Mouse (Mus musculus): ENCODE measurements around the gene Bsn. TPM values are rescaled to one million over a fixed set of nuclear protein-coding genes. Genes with fewer than 3 reads are reported as not detected.

The Bsn gene
- polyA plus RNA-seq, 1 experiment from 2014 or later: 14.2 TPM

DNA sequence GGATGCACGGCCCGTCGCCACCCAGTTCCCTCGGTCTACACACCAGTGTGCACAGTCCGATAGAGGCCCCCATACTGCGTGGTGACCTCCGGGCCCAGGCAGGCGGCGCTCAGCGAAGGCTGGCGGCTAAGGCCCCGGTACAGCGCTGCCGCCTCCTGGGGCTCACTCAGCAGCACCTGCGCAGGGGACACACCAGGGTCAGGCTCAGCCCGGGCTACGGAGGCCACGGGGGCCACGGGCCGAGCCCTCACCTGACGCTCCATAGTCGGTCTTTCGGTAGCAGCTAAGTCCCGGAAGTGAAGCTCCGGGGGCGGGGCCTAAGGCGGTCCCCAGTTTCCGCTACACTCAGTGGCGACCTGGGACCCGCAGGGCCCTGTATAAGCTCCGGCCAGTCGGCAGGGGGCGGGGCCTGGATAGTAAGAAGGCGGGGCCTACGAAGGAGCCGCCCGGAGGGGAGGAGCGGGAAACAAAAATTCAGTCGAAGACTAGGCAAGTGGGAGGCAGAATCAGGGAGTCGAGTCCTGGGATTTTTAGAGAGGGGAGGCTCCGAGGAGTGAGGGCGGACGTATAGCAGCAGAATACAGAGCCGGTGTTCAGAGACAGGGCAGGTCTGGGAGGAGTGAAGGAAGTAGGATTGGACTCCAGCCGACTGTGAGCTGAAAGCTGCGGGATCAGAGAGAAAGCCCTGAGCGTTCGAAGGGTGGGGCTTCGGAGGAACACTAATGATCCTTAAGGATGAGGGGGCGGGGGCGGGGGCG is 95.8 kb downstream of the Bsn start, which contains the start of gene Apeh:
Gene Apeh, minus strand, starts transcription at position 423 of the 758 bp plus-strand sequence.
- ATAC-seq (ENCODE audit: low FRiP score, low TSS enrichment): peak; percentile 92
- Histone ChIP-seq H3K36me3 (ENCODE audit: control insufficient read depth, insufficient read depth, low read length) (peaks cover 54% of the 10 kb centered on the region), H3K27me3 (ENCODE audit: control insufficient read depth, insufficient read depth, low read length) (no peaks in the 10 kb centered on the region), H3K4me2 (ENCODE audit: low read length) (peak within 1 kb of the TSS; percentile 90), H3K4me1 (ENCODE audit: control insufficient read depth, insufficient read depth, low read length) (peaks cover 11% of the 10 kb centered on the region; the same call in 1 of the 2 replicates), H3K4me3 (replicated peaks; ENCODE audit: low read depth, low read length) (peak within 1 kb of the TSS; percentile 53), H3K9me3 (ENCODE audit: control insufficient read depth, low read length) (no peaks in the 10 kb centered on the region), H3K9ac (replicated peaks; ENCODE audit: low read length) (peak within 1 kb of the TSS; percentile 70), H3K27ac (replicated peaks; ENCODE audit: low read depth, low read length) (peak within 1 kb of the TSS; percentile 67)
- under 1% methylated on average over 52 of the region's 52 CpGs for WGBS
- DNase-seq: peak; percentile 93

DNA sequence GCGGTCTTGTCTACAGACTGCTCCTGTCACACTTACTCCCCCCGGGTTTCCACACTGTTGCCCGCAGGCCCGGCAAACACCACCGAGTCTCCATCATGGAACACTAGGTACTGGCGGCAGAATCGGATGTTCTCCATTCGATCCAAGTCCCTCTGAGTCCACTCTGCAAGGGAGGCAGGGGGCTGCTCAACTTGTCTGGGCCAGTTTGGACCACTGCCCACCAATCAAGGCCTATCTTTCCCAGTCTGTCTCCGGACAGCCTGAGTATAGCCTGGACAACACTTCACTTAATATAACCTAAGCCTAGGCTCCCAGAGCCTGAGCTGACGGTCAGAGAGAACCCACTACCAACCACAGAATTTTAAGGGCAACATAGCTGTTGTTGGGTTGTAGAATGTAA is 96.6 kb downstream of the Bsn start:
- WGBS: 75% methylated on average over 10 of the region's 10 CpGs
- Histone ChIP-seq H3K36me3 (ENCODE audit: control insufficient read depth, insufficient read depth, low read length) (peaks cover 54% of the 10 kb centered on the region), H3K4me3 (replicated peaks; ENCODE audit: low read depth, low read length) (peak overlapping the region; percentile 53), H3K4me1 (ENCODE audit: control insufficient read depth, insufficient read depth, low read length) (peaks cover 11% of the 10 kb centered on the region; the same call in 1 of the 2 replicates), H3K4me2 (ENCODE audit: low read length) (peak overlapping the region; percentile 90), H3K9me3 (ENCODE audit: control insufficient read depth, low read length) (no peaks in the 10 kb centered on the region), H3K27me3 (ENCODE audit: control insufficient read depth, insufficient read depth, low read length) (no peaks in the 10 kb centered on the region), H3K27ac (replicated peaks; ENCODE audit: low read depth, low read length) (peak overlapping the region; percentile 67), H3K9ac (replicated peaks; ENCODE audit: low read length) (peak overlapping the region; percentile 70)
- DNase-seq (no peak), ATAC-seq (ENCODE audit: low FRiP score, low TSS enrichment) (no peak)

DNA sequence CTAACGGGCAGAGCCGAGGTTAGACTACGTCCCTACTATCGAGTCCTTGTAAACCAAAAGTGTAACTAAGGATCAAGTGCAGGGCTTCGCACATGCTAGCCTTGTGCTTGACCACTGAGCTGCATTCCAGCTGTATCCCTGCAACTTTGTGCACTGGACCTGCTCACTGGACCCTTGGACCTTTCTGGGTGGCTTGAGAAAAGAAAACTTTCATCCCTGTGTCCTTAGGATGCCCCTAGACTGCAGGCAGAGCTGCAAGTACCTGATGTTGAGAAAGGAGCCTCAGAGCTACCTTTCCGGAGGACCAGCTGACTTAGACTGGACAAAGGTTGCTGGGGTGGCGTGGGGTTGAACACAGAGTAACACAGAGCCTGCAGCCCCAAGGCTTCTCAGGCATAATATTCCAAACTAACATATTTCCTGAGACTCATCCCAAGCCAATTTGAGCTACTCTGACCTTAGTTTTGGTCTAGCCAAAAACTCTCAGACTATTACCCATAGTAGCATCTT is 99.5 kb downstream of the Bsn start:
- no peak for ATAC-seq (ENCODE audit: low FRiP score, low TSS enrichment)
- H3K9me3 ChIP-seq (ENCODE audit: control insufficient read depth, low read length): no peaks in the 10 kb centered on the region
- H3K4me2 ChIP-seq (ENCODE audit: low read length): no peak overlapping the region
- DNase-seq: no peak
- no peaks in the 10 kb centered on the region for H3K27me3 ChIP-seq (ENCODE audit: control insufficient read depth, insufficient read depth, low read length)
- WGBS: 96% methylated on average over 7 of the region's 7 CpGs
- H3K9ac ChIP-seq (replicated peaks; ENCODE audit: low read length): no peak overlapping the region
- H3K27ac ChIP-seq (replicated peaks; ENCODE audit: low read depth, low read length): no peak overlapping the region
- peaks cover 73% of the 10 kb centered on the region for H3K36me3 ChIP-seq (ENCODE audit: control insufficient read depth, insufficient read depth, low read length)
- H3K4me1 ChIP-seq (ENCODE audit: control insufficient read depth, insufficient read depth, low read length): peaks cover 11% of the 10 kb centered on the region; the same call in 1 of the 2 replicates
- no peak overlapping the region for H3K4me3 ChIP-seq (replicated peaks; ENCODE audit: low read depth, low read length)

DNA sequence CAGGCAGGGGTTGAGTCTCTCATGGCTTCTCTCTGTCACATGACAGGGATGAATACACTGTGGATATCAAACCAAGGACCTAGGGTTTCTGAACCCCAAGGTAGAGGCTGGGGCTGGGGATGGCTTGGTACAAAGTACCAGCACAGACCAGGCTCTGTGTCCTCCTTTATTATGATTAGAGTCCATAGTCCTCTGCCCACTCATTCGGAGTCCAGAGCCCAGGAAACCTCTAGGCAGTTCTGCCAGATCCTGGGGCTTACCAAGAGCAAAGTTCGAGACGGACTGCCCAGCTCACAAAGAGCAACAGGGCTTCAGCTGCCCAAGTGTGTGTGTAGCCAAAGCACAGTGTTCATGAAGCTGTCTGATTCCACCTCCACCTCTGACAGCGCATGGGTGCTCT is 104.9 kb downstream of the Bsn start:
- Histone ChIP-seq H3K9ac (replicated peaks; ENCODE audit: low read length) (no peak overlapping the region; the same call in 1 of the 2 replicates), H3K4me1 (ENCODE audit: control insufficient read depth, insufficient read depth, low read length) (no peaks in the 10 kb centered on the region), H3K27me3 (ENCODE audit: control insufficient read depth, insufficient read depth, low read length) (peaks cover 23% of the 10 kb centered on the region), H3K4me3 (replicated peaks; ENCODE audit: low read depth, low read length) (no peak overlapping the region), H3K27ac (replicated peaks; ENCODE audit: low read depth, low read length) (no peak overlapping the region), H3K4me2 (ENCODE audit: low read length) (no peak overlapping the region), H3K9me3 (ENCODE audit: control insufficient read depth, low read length) (no peaks in the 10 kb centered on the region), H3K36me3 (ENCODE audit: control insufficient read depth, insufficient read depth, low read length) (peaks cover 62% of the 10 kb centered on the region)
- WGBS: 95% methylated on average over 4 of the region's 4 CpGs
- no peak for DNase-seq
- ATAC-seq (ENCODE audit: low FRiP score, low TSS enrichment): no peak

DNA sequence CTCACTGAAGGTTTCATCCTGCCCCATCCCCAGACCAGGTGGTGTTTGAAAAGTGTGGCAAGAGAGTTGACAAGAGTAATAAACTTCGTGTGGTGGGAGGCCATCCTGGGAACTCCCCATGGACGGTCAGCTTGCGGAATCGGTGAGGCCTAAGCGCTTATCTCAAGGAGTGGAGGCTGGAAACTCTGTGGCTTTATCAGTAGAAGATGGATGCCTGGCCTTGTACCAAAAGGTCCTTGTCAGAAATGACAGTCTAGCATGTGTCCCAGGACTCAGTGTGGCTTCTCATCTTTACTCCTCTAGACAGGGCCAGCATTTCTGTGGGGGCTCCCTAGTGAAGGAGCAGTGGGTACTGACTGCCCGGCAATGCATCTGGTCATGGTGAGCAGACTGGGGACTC is 106.6 kb downstream of the Bsn start:
- Histone ChIP-seq H3K27me3 (ENCODE audit: control insufficient read depth, insufficient read depth, low read length) (peaks cover 23% of the 10 kb centered on the region), H3K9me3 (ENCODE audit: control insufficient read depth, low read length) (no peaks in the 10 kb centered on the region), H3K27ac (replicated peaks; ENCODE audit: low read depth, low read length) (no peak overlapping the region), H3K9ac (replicated peaks; ENCODE audit: low read length) (no peak overlapping the region), H3K4me3 (replicated peaks; ENCODE audit: low read depth, low read length) (no peak overlapping the region), H3K4me1 (ENCODE audit: control insufficient read depth, insufficient read depth, low read length) (peaks cover 7% of the 10 kb centered on the region), H3K4me2 (ENCODE audit: low read length) (no peak overlapping the region), H3K36me3 (ENCODE audit: control insufficient read depth, insufficient read depth, low read length) (peaks cover 45% of the 10 kb centered on the region)
- ATAC-seq (ENCODE audit: low FRiP score, low TSS enrichment): no peak
- no peak for DNase-seq
- whole genome bisulfite sequencing: 88% methylated on average over 6 of the region's 6 CpGs

DNA sequence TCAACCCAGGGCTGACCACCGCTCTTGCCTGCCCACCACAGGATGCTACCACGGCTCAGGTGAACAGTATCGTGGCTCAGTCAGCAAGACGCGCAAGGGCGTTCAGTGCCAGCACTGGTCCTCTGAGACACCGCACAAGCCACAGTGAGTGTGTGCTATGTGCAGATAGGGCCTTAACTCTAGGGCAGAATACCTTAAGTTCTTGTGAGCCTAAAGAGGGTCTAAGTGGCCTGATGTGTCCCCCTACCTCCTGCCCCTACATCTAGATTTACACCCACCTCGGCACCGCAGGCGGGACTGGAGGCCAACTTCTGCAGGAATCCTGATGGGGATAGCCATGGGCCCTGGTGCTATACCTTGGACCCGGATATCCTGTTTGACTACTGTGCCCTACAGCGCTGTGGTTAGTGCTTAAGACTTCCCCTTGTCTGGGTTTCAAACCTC is 107.2 kb downstream of the Bsn start, which contains the start of gene Rnf123:
Gene Rnf123, minus strand, starts transcription at position 359 of the 444 bp plus-strand sequence.
- peak within 1 kb of the TSS; percentile 12; the same call in 1 of the 2 replicates for H3K9ac ChIP-seq (replicated peaks; ENCODE audit: low read length)
- peaks cover 23% of the 10 kb centered on the region for H3K27me3 ChIP-seq (ENCODE audit: control insufficient read depth, insufficient read depth, low read length)
- DNase-seq (no peak), ATAC-seq (ENCODE audit: low FRiP score, low TSS enrichment) (no peak)
- H3K36me3 ChIP-seq (ENCODE audit: control insufficient read depth, insufficient read depth, low read length): peaks cover 40% of the 10 kb centered on the region
- H3K4me2 ChIP-seq (ENCODE audit: low read length): peak within 1 kb of the TSS; percentile 29; the same call in 1 of the 2 replicates
- H3K4me3 ChIP-seq (replicated peaks; ENCODE audit: low read depth, low read length): no peak within 1 kb of the TSS
- no peaks in the 10 kb centered on the region for H3K9me3 ChIP-seq (ENCODE audit: control insufficient read depth, low read length)
- H3K4me1 ChIP-seq (ENCODE audit: control insufficient read depth, insufficient read depth, low read length): peaks cover 12% of the 10 kb centered on the region
- WGBS: 40% methylated on average over 12 of the region's 12 CpGs
- H3K27ac ChIP-seq (replicated peaks; ENCODE audit: low read depth, low read length): no peak within 1 kb of the TSS

DNA sequence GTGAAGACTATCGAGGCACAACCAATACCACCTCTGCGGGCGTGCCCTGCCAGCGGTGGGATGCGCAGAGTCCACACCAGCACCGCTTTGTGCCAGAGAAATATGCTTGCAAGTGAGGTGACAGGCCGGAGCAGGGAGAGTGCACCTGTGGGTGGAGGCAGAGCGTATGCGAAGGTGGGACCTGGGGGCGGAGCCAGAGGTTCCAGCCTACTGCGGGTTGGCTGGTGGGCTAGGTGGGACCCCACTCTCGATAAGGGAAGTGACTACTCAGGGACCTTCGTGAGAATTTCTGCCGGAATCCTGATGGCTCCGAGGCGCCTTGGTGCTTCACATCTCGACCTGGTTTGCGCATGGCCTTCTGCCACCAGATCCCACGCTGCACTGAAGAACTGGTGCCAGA is 107.6 kb downstream of the Bsn start:
- Histone ChIP-seq H3K36me3 (ENCODE audit: control insufficient read depth, insufficient read depth, low read length) (peaks cover 35% of the 10 kb centered on the region), H3K4me3 (replicated peaks; ENCODE audit: low read depth, low read length) (no peak overlapping the region), H3K4me1 (ENCODE audit: control insufficient read depth, insufficient read depth, low read length) (peaks cover 15% of the 10 kb centered on the region), H3K27me3 (ENCODE audit: control insufficient read depth, insufficient read depth, low read length) (peaks cover 23% of the 10 kb centered on the region), H3K27ac (replicated peaks; ENCODE audit: low read depth, low read length) (no peak overlapping the region), H3K4me2 (ENCODE audit: low read length) (peak overlapping the region; percentile 29; the same call in 1 of the 2 replicates), H3K9ac (replicated peaks; ENCODE audit: low read length) (peak overlapping the region; percentile 12; the same call in 1 of the 2 replicates), H3K9me3 (ENCODE audit: control insufficient read depth, low read length) (no peaks in the 10 kb centered on the region)
- no peak for ATAC-seq (ENCODE audit: low FRiP score, low TSS enrichment)
- DNase-seq: peak; percentile 5
- 8% methylated on average over 19 of the region's 19 CpGs for WGBS

DNA sequence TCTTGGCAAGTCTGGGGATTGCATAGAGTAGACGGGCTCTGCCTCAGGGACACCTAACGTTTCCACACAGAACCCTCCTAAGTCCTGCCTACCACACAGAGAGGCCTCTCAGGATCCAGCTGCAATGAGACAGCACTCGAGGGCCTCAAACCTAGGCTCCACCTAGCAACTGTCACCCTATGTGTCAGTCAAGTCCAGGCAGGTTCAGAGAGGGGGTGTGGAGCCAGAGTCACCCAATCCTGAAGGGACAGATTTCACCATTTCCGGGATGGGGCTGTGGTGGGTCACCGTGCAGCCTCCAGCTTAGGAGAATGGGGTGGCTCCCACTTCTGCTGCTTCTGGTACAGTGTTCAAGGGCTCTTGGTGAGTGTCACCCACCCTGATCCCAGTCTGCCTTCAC is 110.0 kb downstream of the Bsn start, which contains the start of gene Mst1:
Gene Mst1, plus strand, starts transcription at position 269 of the 400 bp plus-strand sequence.
- Histone ChIP-seq H3K4me2 (ENCODE audit: low read length) (peak within 1 kb of the TSS; percentile 90), H3K27me3 (ENCODE audit: control insufficient read depth, insufficient read depth, low read length) (peaks cover 23% of the 10 kb centered on the region), H3K9me3 (ENCODE audit: control insufficient read depth, low read length) (no peaks in the 10 kb centered on the region), H3K36me3 (ENCODE audit: control insufficient read depth, insufficient read depth, low read length) (peaks cover 14% of the 10 kb centered on the region), H3K4me1 (ENCODE audit: control insufficient read depth, insufficient read depth, low read length) (peaks cover 15% of the 10 kb centered on the region), H3K4me3 (replicated peaks; ENCODE audit: low read depth, low read length) (peak within 1 kb of the TSS; percentile 86), H3K9ac (replicated peaks; ENCODE audit: low read length) (peak within 1 kb of the TSS; percentile 92), H3K27ac (replicated peaks; ENCODE audit: low read depth, low read length) (no peak within 1 kb of the TSS)
- DNase-seq (no peak), ATAC-seq (ENCODE audit: low FRiP score, low TSS enrichment) (no peak)
- WGBS: 82% methylated on average over 5 of the region's 5 CpGs
